In the genomic region with DNA sequence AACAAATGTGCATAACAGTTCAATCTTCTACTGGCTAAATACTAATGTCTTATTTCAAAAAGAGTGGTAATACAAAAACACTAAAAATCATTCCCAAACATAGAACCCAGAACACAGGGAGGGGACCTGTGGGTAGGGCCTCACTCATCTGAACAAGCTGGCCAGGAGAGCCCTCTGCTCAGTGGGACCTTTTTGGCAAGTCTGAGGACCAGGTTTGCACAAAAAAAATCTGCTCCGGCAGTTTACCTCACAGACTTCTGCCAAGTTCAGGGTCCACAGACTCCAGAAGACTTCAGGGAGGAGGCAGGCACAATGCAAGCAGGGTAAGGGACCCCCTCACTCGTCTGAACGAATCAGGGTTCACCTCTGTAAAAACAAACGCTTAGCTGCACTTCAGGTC, we compare ENCODE assay signal across 20 mouse cellular contexts. TPM values are rescaled to one million over a fixed set of nuclear protein-coding genes. Genes with fewer than 3 reads are reported as not detected.
A peak's percentile ranks its signal among the peaks of the same experiment; 100 is the strongest.
DNase-seq lines count a peak whose midpoint lies in the region; ATAC-seq lines count a peak whose summit lies in the region.
"Had no signal": no experiment of that assay in that cellular context is flagged by ENCODE, and none has a peak within 500 bp of the region (broad histone marks: within the 10 kb centered on the region; RNA-seq: fewer than 3 reads in every experiment).

No protein-coding gene starts in this region.

- no peaks in the 10 kb centered on the region for H3K9me3 ChIP-seq in limb, embryonic 10.5 days (replicated peaks)
- no peaks in the 10 kb centered on the region for H3K9me3 ChIP-seq in heart, embryonic 11.5 days (replicated peaks; ENCODE audit: control insufficient read depth, low read length)
- H3K9me3 ChIP-seq: embryonic facial prominence, embryonic 13.5 days; embryonic facial prominence, embryonic 15.5 days; forebrain, embryonic 10.5 days; forebrain, embryonic 12.5 days had no signal

- H3K27ac ChIP-seq in limb, embryonic 10.5 days = peak overlapping the region; percentile 59; the same call in 1 of the 2 replicates
- H3K27ac ChIP-seq in heart, embryonic 11.5 days (ENCODE audit: low read depth, low read length) = no peak overlapping the region
- H3K27ac ChIP-seq: embryonic facial prominence, embryonic 13.5 days; embryonic facial prominence, embryonic 15.5 days; forebrain, embryonic 10.5 days; forebrain, embryonic 12.5 days had no signal

- DNase-seq in cerebellum, adult 11-12 months = peak; percentile 32
- no peak for DNase-seq in cerebellum, adult 11 months
- peak; percentile 26 to 33 for DNase-seq in cerebellum, postnatal 25 days
- DNase-seq in cerebellum, adult 8-10 months = no peak
- peak; percentile 63 for DNase-seq in brain, adult 2 months (ENCODE audit: low read depth, low spot score)
- no peak for DNase-seq in limb, embryonic 10.5 days (ENCODE audit: low spot score)
- DNase-seq in MN1 (ENCODE audit: low spot score) = no peak
- DNase-seq: adrenal gland, adult 8-10 months; adrenal gland, postnatal 14 days; adrenal gland, postnatal 36 days had no signal

- no peaks in the 10 kb centered on the region for H3K36me3 ChIP-seq in limb, embryonic 10.5 days
- no peaks in the 10 kb centered on the region for H3K36me3 ChIP-seq in heart, embryonic 11.5 days (ENCODE audit: control insufficient read depth, insufficient read depth, low read length)
- H3K36me3 ChIP-seq: embryonic facial prominence, embryonic 13.5 days; embryonic facial prominence, embryonic 15.5 days; forebrain, embryonic 10.5 days; forebrain, embryonic 12.5 days had no signal

- H3K4me2 ChIP-seq in heart, embryonic 11.5 days = no peak overlapping the region
- H3K4me2 ChIP-seq: embryonic facial prominence, embryonic 13.5 days; embryonic facial prominence, embryonic 15.5 days; forebrain, embryonic 12.5 days had no signal

- no peaks in the 10 kb centered on the region for H3K27me3 ChIP-seq in limb, embryonic 10.5 days (ENCODE audit: low read depth, poor library complexity, severe bottlenecking)
- no peaks in the 10 kb centered on the region for H3K27me3 ChIP-seq in heart, embryonic 11.5 days (ENCODE audit: control insufficient read depth, insufficient read depth, low read length)
- H3K27me3 ChIP-seq: embryonic facial prominence, embryonic 13.5 days; embryonic facial prominence, embryonic 15.5 days; forebrain, embryonic 12.5 days; Patski had no signal

- H3K9ac ChIP-seq in heart, embryonic 11.5 days (ENCODE audit: low read depth, low read length) = no peak overlapping the region
- H3K9ac ChIP-seq: embryonic facial prominence, embryonic 13.5 days; embryonic facial prominence, embryonic 15.5 days; forebrain, embryonic 12.5 days had no signal

- peaks cover 40% of the 10 kb centered on the region for H3K4me1 ChIP-seq in limb, embryonic 10.5 days
- no peaks in the 10 kb centered on the region for H3K4me1 ChIP-seq in heart, embryonic 11.5 days (ENCODE audit: control insufficient read depth, insufficient read depth, low read length)
- H3K4me1 ChIP-seq: forebrain, embryonic 10.5 days; forebrain, embryonic 12.5 days had no signal

- 53% methylated on average over 4 of the region's 4 CpGs for WGBS in limb, embryonic 10.5 days
- WGBS in heart, embryonic 11.5 days (ENCODE audit: insufficient replicate concordance) = 76% methylated on average over 4 of the region's 4 CpGs

- no peak overlapping the region for H3K4me3 ChIP-seq in limb, embryonic 10.5 days
- no peak overlapping the region for H3K4me3 ChIP-seq in heart, embryonic 11.5 days (ENCODE audit: low read depth, low read length)
- H3K4me3 ChIP-seq: embryonic facial prominence, embryonic 13.5 days; embryonic facial prominence, embryonic 15.5 days; erythroblast, embryonic 14.5 days; forebrain, embryonic 10.5 days; forebrain, embryonic 12.5 days had no signal

- no peak for ATAC-seq in heart, embryonic 11.5 days (replicated peaks; ENCODE audit: insufficient number of reproducible peaks, low FRiP score, low TSS enrichment)
- ATAC-seq: activated CD4-positive, CD25-positive, alpha-beta regulatory T cell, adult 4 months; forebrain, embryonic 14.5 days; forebrain, embryonic 16.5 days; Patski had no signal

RNA-seq across cellular contexts. Expression of a gene that starts 42.9 kb away (rescaled TPM):
- 1.8 and 2.0 TPM in 2 replicates for polyA plus RNA-seq in limb, embryonic 10.5 days (2016; fragmentation: Nextera tagmentation; extraction: Ambion mirVana)
- 0.56 and 0.70 TPM in 2 replicates for polyA plus RNA-seq in heart, embryonic 11.5 days (2014; fragmentation: Nextera tagmentation; extraction: Ambion mirVana)
- polyA plus RNA-seq: erythroblast, embryonic 14.5 days had no signal

Comparison
In these comparisons a context has a peak if more than half of its experiments do, and no peak if none do; other contexts are left out.
1. DNase-seq: peak in cerebellum, adult 11-12 months (single experiment), cerebellum, postnatal 25 days (2 of 2) and brain, adult 2 months (single experiment); none in cerebellum, adult 11 months (single experiment), cerebellum, adult 8-10 months (single experiment), limb, embryonic 10.5 days (single experiment) and MN1 (single experiment).